Mouse (Mus musculus): ENCODE data around the gene Gm15114. TPM values are rescaled to one million over a fixed set of nuclear protein-coding genes. Genes with fewer than 3 reads are reported as not detected.

The Gm15114 gene
- not detected for total RNA-seq (2023)

DNA sequence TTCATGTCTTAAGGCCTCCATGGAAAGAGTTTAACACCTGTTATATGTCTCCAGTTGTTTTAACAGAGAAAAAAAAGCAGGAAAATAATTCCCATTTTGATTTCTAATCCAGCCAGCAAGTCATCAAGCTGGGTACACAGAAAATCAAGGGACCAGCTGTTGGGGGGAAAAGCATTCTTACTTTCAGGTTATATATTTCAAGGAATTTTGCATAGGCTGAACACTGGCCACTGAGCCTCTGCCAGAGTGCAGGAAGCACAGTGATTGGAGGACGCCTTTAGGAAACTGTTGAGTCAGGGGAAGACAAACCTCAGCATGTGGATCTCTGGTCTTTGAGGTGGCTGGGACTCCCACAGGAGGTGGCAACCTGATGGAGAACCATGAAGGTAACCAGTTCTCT, at the start of gene Gm15114:
TSS of gene Gm15114 (plus strand) at position 301 of the 400 bp plus-strand sequence.

Other genes starting within 250 kb of the Gm15114 start
- gene Gm8334, start 126.2 kb downstream of the Gm15114 start, total RNA-seq (2023): not detected
- not detected for gene Gm15127, start 174.6 kb downstream of the Gm15114 start, total RNA-seq (2023)